Mouse (Mus musculus) testis, adult 2 months (tissue): ENCODE measurements around the gene Hist1h2ad. TPM values are rescaled to one million over a fixed set of nuclear protein-coding genes. Genes with fewer than 3 reads are reported as not detected.
"Not testable (repeated sequence)": the region's sequence is repeated elsewhere in the genome, so short reads cannot be mapped to it uniquely, and the experiment has no call there.

Experiments
- H3K27ac ChIP-seq: fragments of 200-500 bp; 2 replicates; pipeline ENCODE4 v1.5.1; 2012; ENCODE audit warnings: low read depth, low read length; ENCODE audit not compliant: control insufficient read depth, insufficient read depth
- H3K27me3 ChIP-seq: fragments of 200-500 bp; 2 replicates; pipeline ENCODE4 v1.6.1; 2012; ENCODE audit warnings: mild to moderate bottlenecking, low read length, moderate library complexity; ENCODE audit not compliant: control insufficient read depth, insufficient read depth
- H3K36me3 ChIP-seq: fragments of 200-500 bp; 2 replicates; pipeline ENCODE4 v1.6.1; 2012; ENCODE audit warnings: mild to moderate bottlenecking, low read length; ENCODE audit not compliant: control insufficient read depth, insufficient read depth
- H3K4me1 ChIP-seq: fragments of 200-500 bp; 2 replicates; pipeline ENCODE4 v1.6.1; 2012; ENCODE audit warnings: low read length; ENCODE audit not compliant: control insufficient read depth, insufficient read depth
- H3K4me3 ChIP-seq: fragments of 200-500 bp; 2 replicates; pipeline ENCODE4 v1.5.1; 2012; ENCODE audit warnings: low read depth, mild to moderate bottlenecking, low read length, moderate library complexity, mixed read lengths; ENCODE audit not compliant: control insufficient read depth
- CTCF ChIP-seq: fragments of 200-500 bp; IDR thresholded peaks from 2 replicates; pipeline ENCODE4 v1.5.1; 2012; ENCODE audit warnings: low read depth, mild to moderate bottlenecking, inconsistent platforms, low read length, moderate library complexity; ENCODE audit not compliant: control insufficient read depth, insufficient read depth, insufficient replicate concordance
- POLR2A ChIP-seq: fragments of 200-500 bp; IDR thresholded peaks from 2 replicates; pipeline ENCODE4 v1.6.1; 2012; ENCODE audit warnings: low read depth, mild to moderate bottlenecking, inconsistent platforms, low read length, moderate library complexity; ENCODE audit not compliant: control insufficient read depth
- polyA plus RNA-seq: library from polyadenylated mRNA; depleted of rRNA; stranded (reverse); fragments of >200 nt; gene quantifications from 2 replicates; pipeline ENCODE4 v1.2.3, GENCODE M21; 2012

Gene Hist1h2ad
- polyA plus RNA-seq, 1 experiment: 1.0 TPM

DNA sequence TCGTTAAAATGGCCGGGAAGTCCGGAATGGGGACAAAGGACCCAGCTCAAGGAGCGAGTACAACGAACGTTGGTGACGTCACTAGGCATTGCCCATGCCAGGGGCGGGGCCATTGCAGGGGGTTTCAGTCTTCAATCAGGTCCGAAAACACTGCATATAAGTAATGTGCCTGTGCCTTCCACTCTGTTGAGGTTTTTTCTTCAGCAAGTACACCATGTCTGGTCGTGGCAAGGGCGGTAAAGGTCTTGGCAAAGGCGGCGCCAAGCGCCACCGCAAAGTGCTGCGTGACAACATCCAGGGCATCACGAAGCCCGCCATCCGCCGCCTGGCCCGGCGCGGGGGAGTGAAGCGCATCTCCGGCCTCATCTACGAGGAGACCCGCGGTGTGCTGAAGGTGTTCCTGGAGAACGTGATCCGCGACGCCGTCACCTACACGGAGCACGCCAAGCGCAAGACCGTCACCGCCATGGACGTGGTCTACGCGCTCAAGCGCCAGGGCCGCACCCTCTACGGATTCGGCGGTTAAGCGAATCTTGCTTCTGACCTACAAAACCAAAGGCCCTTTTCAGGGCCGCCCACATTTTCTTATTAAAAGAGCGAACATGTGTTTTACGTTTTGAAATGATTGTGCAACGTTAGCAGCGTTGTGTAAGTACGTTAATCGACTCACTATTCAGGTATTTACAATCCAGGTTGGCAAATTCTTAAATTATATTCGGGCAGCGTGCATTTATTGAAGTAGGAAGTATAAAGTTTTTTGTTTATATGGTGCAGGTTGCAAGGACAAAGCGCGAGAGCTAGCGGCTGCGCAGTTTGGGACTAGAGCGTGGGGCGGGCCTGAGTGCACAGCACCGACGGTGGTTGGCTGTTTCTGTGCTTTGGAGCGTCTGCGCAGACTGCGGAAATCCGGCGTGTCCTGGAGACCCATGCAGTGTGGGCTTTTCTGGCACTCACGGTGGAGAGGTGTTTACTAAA is 43.0 kb upstream of the Hist1h2ad start, which contains the start of gene Hist1h4h:
Hist1h4h (plus strand) TSS at position 150 of the 975 bp plus-strand sequence.
- peaks cover 7% of the 10 kb centered on the region for H3K4me1 ChIP-seq
- peak within 1 kb of the TSS; percentile 79 for H3K4me3 ChIP-seq
- TF ChIP-seq CTCF (no peak), POLR2A (peak; percentile 83)
- H3K27me3 ChIP-seq: no peaks in the 10 kb centered on the region
- no peaks in the 10 kb centered on the region for H3K36me3 ChIP-seq
- peak within 1 kb of the TSS; percentile 99 for H3K27ac ChIP-seq

DNA sequence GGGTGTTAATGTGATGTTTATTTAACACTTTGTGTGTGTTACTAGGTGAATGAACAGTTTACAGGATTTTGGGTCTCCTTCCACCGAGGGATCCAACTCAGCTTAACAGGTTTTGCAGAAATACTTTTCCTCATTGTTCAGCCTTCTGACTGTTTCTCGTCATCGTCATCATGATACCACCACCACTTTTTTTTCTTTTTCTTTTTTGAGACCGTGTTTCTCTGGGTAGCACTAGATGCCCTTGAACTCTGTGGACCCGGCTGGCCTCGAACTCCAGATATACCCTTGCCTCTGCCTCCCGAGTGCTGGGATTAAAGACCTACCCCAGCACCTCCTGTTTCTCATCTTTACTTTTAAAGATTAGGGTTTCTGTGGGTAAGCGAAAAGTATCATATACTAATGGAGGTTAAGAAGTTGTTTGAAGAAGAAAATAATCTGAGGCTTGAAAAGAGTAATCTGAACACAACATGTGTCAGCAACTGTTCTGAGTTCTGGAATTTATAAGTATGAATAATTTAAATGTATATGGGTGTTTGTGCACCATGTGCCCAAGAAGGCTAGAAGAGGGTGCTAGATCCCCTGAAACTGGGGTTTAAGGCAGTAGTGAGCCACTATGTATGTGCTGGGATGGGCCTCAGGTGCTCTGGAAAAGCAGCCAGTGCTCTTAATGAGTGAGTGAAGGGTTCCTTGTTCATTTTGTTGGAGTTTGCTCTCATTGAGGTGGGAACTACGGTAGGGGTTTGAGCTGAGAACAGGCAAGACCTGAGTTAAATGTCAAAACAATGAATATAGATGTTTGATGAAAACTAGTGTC is 41.7 kb upstream of the Hist1h2ad start:
- Histone ChIP-seq H3K27ac (peak overlapping the region; percentile 39), H3K36me3 (no peaks in the 10 kb centered on the region), H3K4me1 (peaks cover 7% of the 10 kb centered on the region), H3K27me3 (no peaks in the 10 kb centered on the region), H3K4me3 (no peak overlapping the region)
- TF ChIP-seq CTCF: no peak
- no peak for TF ChIP-seq POLR2A

DNA sequence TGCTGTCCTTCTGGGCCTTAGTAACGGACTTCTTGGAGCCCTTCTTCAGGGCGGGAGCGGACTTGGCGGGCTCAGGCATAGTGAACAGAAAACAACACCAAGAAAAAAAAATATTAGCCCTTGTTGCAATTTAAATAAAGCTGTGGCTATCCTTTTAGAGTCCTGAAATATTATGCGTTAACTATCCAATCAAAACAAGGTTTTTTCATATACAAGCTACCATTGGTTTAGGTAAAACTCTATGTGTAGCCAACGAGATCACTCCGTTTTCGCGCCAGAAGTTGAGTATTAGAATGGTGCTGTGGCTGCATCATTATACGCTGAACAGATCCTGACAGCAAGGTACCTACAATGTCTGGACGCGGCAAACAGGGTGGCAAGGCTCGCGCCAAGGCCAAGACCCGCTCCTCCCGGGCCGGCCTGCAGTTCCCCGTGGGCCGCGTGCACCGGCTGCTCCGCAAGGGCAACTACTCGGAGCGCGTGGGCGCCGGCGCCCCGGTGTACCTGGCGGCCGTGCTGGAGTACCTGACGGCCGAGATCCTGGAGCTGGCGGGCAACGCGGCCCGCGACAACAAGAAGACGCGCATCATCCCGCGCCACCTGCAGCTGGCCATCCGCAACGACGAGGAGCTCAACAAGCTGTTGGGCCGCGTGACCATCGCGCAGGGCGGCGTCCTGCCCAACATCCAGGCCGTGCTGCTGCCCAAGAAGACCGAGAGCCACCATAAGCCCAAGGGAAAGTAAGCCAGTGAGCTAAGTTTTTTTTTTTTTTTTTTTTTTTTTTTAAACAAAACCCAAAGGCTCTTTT is 40.4 kb upstream of the Hist1h2ad start, which contains the start of gene Hist1h2af:
Hist1h2af (plus strand) TSS at position 347 of the 808 bp plus-strand sequence.
- H3K4me1 ChIP-seq, H3K36me3 ChIP-seq, H3K27me3 ChIP-seq, H3K27ac ChIP-seq: not testable (repeated sequence)
- peak within 1 kb of the TSS; percentile 50; the same call in 1 of the 2 replicates for H3K4me3 ChIP-seq

DNA sequence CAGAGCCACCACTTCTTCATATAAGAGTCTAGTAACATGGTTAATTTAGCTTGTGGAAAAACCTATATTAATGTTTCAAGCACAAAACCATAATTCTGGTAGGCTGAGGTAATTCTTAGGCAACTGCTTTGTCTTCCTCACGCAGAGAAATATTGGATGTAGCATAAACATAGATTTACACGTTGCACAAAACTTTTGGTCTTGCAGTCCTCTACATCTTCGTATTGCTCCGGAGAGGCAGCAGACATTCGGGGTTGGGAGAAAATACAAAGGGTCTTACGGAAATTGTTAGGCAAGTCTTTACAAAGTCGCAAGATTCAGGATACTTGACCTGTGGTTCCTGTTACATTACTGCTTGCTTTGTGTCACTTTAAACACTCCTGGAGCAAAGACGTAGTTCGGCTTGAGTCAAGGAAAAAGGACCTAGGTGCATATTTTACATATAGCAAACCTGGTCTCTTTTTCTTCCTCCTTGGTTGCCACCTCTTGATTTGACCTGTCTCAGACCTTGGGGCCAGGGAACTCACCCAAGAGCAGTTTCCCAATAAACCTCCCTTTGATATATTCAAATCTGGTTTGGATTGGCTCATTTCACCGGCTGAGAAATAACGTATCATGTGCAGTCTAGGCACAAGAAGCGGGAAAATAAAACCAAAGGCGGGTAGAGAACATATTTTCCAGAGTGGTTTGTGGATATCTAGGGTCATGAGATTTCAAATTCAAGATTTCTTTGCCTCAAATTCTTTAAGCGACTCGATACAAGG is 39.6 kb upstream of the Hist1h2ad start:
- no peaks in the 10 kb centered on the region for H3K27me3 ChIP-seq

DNA sequence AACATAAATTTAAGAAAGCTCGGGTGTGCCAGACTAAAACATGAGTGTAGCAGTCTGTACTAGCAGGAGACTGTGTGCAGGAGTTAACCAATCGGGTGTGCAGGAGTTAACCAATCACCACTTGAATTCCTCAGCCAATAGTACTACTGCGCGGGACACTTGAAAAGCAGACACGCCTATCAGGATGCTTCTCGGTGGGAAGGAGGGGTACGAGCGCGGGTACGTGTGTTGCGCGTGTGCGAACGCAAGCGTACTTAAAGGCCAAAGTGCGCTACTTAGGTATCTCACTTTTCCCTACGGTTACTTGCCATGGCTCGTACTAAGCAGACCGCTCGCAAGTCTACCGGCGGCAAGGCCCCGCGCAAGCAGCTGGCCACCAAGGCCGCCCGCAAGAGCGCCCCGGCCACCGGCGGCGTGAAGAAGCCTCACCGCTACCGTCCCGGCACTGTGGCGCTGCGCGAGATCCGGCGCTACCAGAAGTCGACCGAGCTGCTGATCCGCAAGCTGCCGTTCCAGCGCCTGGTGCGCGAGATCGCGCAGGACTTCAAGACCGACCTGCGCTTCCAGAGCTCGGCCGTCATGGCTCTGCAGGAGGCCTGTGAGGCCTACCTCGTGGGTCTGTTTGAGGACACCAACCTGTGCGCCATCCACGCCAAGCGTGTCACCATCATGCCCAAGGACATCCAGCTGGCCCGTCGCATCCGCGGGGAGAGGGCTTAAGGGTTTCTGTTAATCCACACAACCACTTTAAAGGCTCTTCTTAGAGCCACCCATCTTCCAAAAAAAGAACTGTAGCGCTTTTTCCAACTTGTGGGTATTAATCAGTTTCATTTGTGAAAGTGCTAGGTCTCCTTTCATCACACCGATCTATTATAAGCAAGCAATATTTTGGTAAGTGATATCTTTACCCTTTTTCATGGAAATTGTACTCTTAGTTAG is 38.8 kb upstream of the Hist1h2ad start, which contains the start of gene Hist1h3g:
Hist1h3g (plus strand) TSS at position 286 of the 939 bp plus-strand sequence.
- peak; percentile 43; the same call in 1 of the 2 replicates for TF ChIP-seq POLR2A
- H3K27ac ChIP-seq, H3K4me1 ChIP-seq, H3K27me3 ChIP-seq, H3K36me3 ChIP-seq: not testable (repeated sequence)
- peak within 1 kb of the TSS; percentile 38 for H3K4me3 ChIP-seq

More for the DNA sequence above, 39.6 kb upstream of the Hist1h2ad start:
- no peak for TF ChIP-seq POLR2A
- no peak for TF ChIP-seq CTCF
- Histone ChIP-seq H3K27ac (no peak overlapping the region), H3K4me1 (peaks cover 7% of the 10 kb centered on the region), H3K4me3 (no peak overlapping the region; the same call in 1 of the 2 replicates), H3K36me3 (no peaks in the 10 kb centered on the region)
